Comparison of ENCODE assay signal across 27 mouse cellular contexts in the genomic region with DNA sequence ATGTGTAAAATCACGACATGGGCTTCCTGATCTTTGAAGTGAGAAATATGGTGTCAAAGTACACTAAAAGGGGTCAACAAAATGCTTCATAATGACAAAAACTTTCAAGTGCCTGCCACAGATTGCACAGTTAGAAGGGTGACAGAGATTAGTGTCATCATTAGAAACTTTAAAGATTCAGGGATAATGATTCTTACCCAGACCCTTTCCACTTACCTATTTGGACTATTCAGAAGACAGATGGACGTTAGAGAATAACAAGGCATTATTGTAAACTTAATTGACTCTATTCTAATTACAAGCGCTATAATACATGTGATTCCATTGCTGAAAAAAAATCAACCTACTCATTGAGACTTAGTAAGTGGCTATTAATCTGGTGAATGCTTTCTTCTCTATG.
DNase-seq lines count a peak whose midpoint lies in the region; ATAC-seq lines count a peak whose summit lies in the region.
"Had no signal": no experiment of that assay in that cellular context is flagged by ENCODE, and none has a peak within 500 bp of the region (broad histone marks: within the 10 kb centered on the region; RNA-seq: fewer than 3 reads in every experiment).

No protein-coding gene starts in this region.

- H3K27me3 ChIP-seq in forebrain, embryonic 12.5 days = no peaks in the 10 kb centered on the region
- no peaks in the 10 kb centered on the region for H3K27me3 ChIP-seq in forebrain, embryonic 16.5 days (replicated peaks; ENCODE audit: control insufficient read depth, insufficient read depth, low read length)
- H3K27me3 ChIP-seq: CH12.LX; embryonic facial prominence, embryonic 12.5 days; embryonic facial prominence, embryonic 15.5 days; hindbrain, embryonic 13.5 days; intestine, embryonic 15.5 days; Patski had no signal

- H3K9ac ChIP-seq in forebrain, embryonic 12.5 days = no peak overlapping the region
- no peak overlapping the region for H3K9ac ChIP-seq in forebrain, embryonic 16.5 days (replicated peaks; ENCODE audit: low read depth, low read length)
- H3K9ac ChIP-seq: embryonic facial prominence, embryonic 12.5 days; embryonic facial prominence, embryonic 15.5 days; hindbrain, embryonic 13.5 days; intestine, embryonic 15.5 days had no signal

- H3K4me2 ChIP-seq in forebrain, embryonic 12.5 days = no peak overlapping the region
- no peak overlapping the region for H3K4me2 ChIP-seq in forebrain, embryonic 16.5 days (ENCODE audit: low read length)
- H3K4me2 ChIP-seq: embryonic facial prominence, embryonic 12.5 days; embryonic facial prominence, embryonic 15.5 days; heart, embryonic 11.5 days; hindbrain, embryonic 13.5 days; intestine, embryonic 15.5 days had no signal

- ATAC-seq in forebrain, embryonic 12.5 days (ENCODE audit: low FRiP score) = peak; percentile 63
- ATAC-seq in forebrain, embryonic 16.5 days = no peak
- ATAC-seq: hindbrain, embryonic 16.5 days; intestine, embryonic 15.5 days; Patski had no signal

- 40% methylated on average over 3 of the region's 3 CpGs for WGBS in forebrain, embryonic 12.5 days
- WGBS in forebrain, embryonic 16.5 days = 23% methylated on average over 3 of the region's 3 CpGs

- intact Hi-C loops in heart, postnatal 25 days (cut with DNase I) = no loop called here

- H3K4me3 ChIP-seq in forebrain, embryonic 12.5 days (replicated peaks) = no peak overlapping the region
- H3K4me3 ChIP-seq in forebrain, embryonic 16.5 days (replicated peaks; ENCODE audit: low read length) = no peak overlapping the region
- H3K4me3 ChIP-seq: embryonic facial prominence, embryonic 12.5 days; embryonic facial prominence, embryonic 15.5 days; hindbrain, embryonic 10.5 days; hindbrain, embryonic 13.5 days; intestine, embryonic 15.5 days had no signal

- no peak overlapping the region for H3K27ac ChIP-seq in forebrain, embryonic 12.5 days
- H3K27ac ChIP-seq in forebrain, embryonic 16.5 days (ENCODE audit: low read length) = no peak overlapping the region
- H3K27ac ChIP-seq: embryonic facial prominence, embryonic 12.5 days; embryonic facial prominence, embryonic 15.5 days; hindbrain, embryonic 10.5 days; hindbrain, embryonic 13.5 days; intestine, embryonic 15.5 days had no signal

- peak; percentile 14 for DNase-seq in heart, adult 11 months
- no peak for DNase-seq in heart, postnatal 25 days (ENCODE audit: low spot score)
- DNase-seq in retina, embryonic 14.5 days (ENCODE audit: low spot score) = peak; percentile 10
- DNase-seq in retina, postnatal 1 day = no peak
- no peak for DNase-seq in layer of hippocampus, adult 11-12 months (ENCODE audit: low spot score)
- DNase-seq: adrenal gland, postnatal 10 days; adrenal gland, postnatal 36 days; B cell, adult 2 months; cerebellum, adult 11 months; cerebellum, adult 2 months; cerebellum, adult 9-11 months; cerebellum, postnatal 25 days; gastrocnemius, postnatal 10 days; gastrocnemius, postnatal 36 days; heart, postnatal 36 days had no signal

- H3K4me1 ChIP-seq in forebrain, embryonic 12.5 days = no peaks in the 10 kb centered on the region
- H3K4me1 ChIP-seq in forebrain, embryonic 16.5 days (replicated peaks; ENCODE audit: control insufficient read depth, insufficient read depth, low read length) = no peaks in the 10 kb centered on the region
- H3K4me1 ChIP-seq: embryonic facial prominence, embryonic 12.5 days; embryonic facial prominence, embryonic 15.5 days; hindbrain, embryonic 10.5 days; hindbrain, embryonic 13.5 days; intestine, embryonic 15.5 days had no signal

- H3K9me3 ChIP-seq in forebrain, embryonic 12.5 days = no peaks in the 10 kb centered on the region
- H3K9me3 ChIP-seq in forebrain, embryonic 16.5 days (ENCODE audit: control insufficient read depth, low read length) = no peaks in the 10 kb centered on the region
- H3K9me3 ChIP-seq: embryonic facial prominence, embryonic 12.5 days; embryonic facial prominence, embryonic 15.5 days; G1E; hindbrain, embryonic 10.5 days; hindbrain, embryonic 13.5 days; intestine, embryonic 15.5 days had no signal

- no peaks in the 10 kb centered on the region for H3K36me3 ChIP-seq in forebrain, embryonic 12.5 days (replicated peaks)
- no peaks in the 10 kb centered on the region for H3K36me3 ChIP-seq in forebrain, embryonic 16.5 days (ENCODE audit: control insufficient read depth, insufficient read depth)
- H3K36me3 ChIP-seq: embryonic facial prominence, embryonic 12.5 days; embryonic facial prominence, embryonic 15.5 days; G1E; hindbrain, embryonic 10.5 days; hindbrain, embryonic 13.5 days; intestine, embryonic 15.5 days had no signal

Comparison
In these comparisons a context has a peak if more than half of its experiments do, and no peak if none do; other contexts are left out.
1. DNase-seq: peak in heart, adult 11 months (single experiment) and retina, embryonic 14.5 days (single experiment); none in heart, postnatal 25 days (single experiment), retina, postnatal 1 day (single experiment) and layer of hippocampus, adult 11-12 months (single experiment).